Mouse (Mus musculus): ENCODE results near the gene Gtf2ird1.

GRCm38 (mm10) chr5:134342503-134343205, 113.9 kb downstream of the Gtf2ird1 start:
- TF ChIP-seq MAX (IDR thresholded peaks at IDR 0.05; ENCODE audit: low read depth) (no peak), POLR2A (IDR thresholded peaks at IDR 0.05; ENCODE audit: insufficient read length, low read depth) (no peak)

Data from myocyte (in vitro differentiated cells).